Mouse (Mus musculus) C2C12 (cell line): ENCODE results near the gene Patj. TPM values are rescaled to one million over a fixed set of nuclear protein-coding genes. Genes with fewer than 3 reads are reported as not detected.

Experiments
- H3K27me3 ChIP-seq: one replicate; pipeline ENCODE4 v1.6.1; 2011; ENCODE audit not compliant: control insufficient read depth, insufficient read depth, insufficient read length
- H3K36me3 ChIP-seq: one replicate; pipeline ENCODE4 v1.6.1; 2011; ENCODE audit not compliant: control insufficient read depth, insufficient read depth
- H3K4me3 ChIP-seq: one replicate; pipeline ENCODE4 v1.5.1; 2011; ENCODE audit warnings: mild to moderate bottlenecking, control low read depth; ENCODE audit not compliant: poor library complexity, insufficient read depth, severe bottlenecking
- H3K79me2 ChIP-seq: one replicate; pipeline ENCODE4 v1.6.1; 2011; ENCODE audit not compliant: control insufficient read depth, insufficient read depth
- H3K79me3 ChIP-seq: one replicate; pipeline ENCODE4 v1.6.1; 2011; ENCODE audit warnings: low read depth, control low read depth
- H3ac ChIP-seq: one replicate; pipeline ENCODE3; 2011; ENCODE audit warnings: low read depth; ENCODE audit not compliant: control insufficient read depth, insufficient read length
- CEBPB ChIP-seq: IDR thresholded peaks from one replicate; pipeline ENCODE4 v1.6.1; 2011; ENCODE audit warnings: low read depth, mild to moderate bottlenecking, control low read depth, moderate library complexity
- CTCF ChIP-seq: IDR thresholded peaks from one replicate; pipeline ENCODE4 v1.5.1; 2011; ENCODE audit not compliant: control insufficient read depth, insufficient read depth, insufficient read length
- FOSL1 ChIP-seq: IDR thresholded peaks from one replicate; pipeline ENCODE4 v1.8.0; 2011; ENCODE audit warnings: mild to moderate bottlenecking, low read length; ENCODE audit not compliant: poor library complexity, insufficient read depth, severe bottlenecking
- MAX ChIP-seq: IDR thresholded peaks from one replicate; pipeline ENCODE4 v1.6.1; 2011; ENCODE audit warnings: mild to moderate bottlenecking, control low read depth
- MYOD1 ChIP-seq: IDR thresholded peaks from one replicate; pipeline ENCODE4 v1.6.1; 2011; ENCODE audit warnings: low read depth; ENCODE audit not compliant: control insufficient read depth, insufficient read length
- MYOG ChIP-seq: IDR thresholded peaks from one replicate; pipeline ENCODE4 v1.6.1; 2011; ENCODE audit not compliant: control insufficient read depth, insufficient read length; ENCODE audit errors: extremely low read depth
- USF1 ChIP-seq: IDR thresholded peaks from one replicate; pipeline ENCODE4 v1.6.1; 2011; ENCODE audit warnings: low read depth, mild to moderate bottlenecking, control low read depth, moderate library complexity
- polyA plus RNA-seq: library from polyadenylated mRNA; unstranded; fragments of >200 nt; fragmentation: generic; extraction: Trizol; gene quantifications from one replicate; pipeline ENCODE4 v1.2.1, GENCODE M21; 2012; ENCODE audit warnings: missing spikeins

Patj gene
- polyA plus RNA-seq, 1 experiment, result 3.3 TPM

DNA sequence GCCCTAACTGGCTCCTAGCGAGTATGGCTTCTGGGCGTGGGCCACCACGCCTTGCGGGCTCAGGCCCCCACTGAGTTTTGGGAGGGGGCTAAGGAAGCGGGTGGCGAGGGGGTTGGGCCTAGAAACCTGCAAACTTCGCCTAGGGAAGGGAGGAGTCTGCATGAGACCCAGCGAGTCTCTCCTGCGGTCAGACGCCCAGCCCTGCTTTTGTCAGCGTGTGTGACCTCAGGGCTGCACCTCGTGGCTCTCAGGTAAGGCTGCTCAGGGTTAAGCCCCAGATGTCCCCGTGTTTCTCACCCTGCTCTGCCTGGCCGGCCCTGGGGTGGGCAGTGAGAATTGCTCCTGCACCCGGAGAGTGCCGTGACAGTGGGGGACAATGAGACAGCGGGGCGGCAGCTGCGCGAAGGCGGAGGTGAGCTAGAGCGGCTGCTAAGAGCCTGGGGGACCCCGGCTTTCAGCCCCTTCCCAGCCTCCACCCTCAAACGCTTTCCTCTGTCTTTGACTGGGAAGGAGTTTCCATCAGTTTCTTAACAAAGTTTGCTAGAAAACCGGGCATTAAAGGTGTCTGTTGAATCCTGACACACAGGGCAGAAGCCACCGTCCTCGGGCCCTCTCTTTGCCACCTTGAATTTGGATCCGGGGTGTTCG, 331.1 kb downstream of the Patj start, which contains the start of gene L1td1:
L1td1 (plus strand) TSS at position 145 of the 648 bp plus-strand sequence.
- Histone ChIP-seq H3K79me2 (no peaks in the 10 kb centered on the region), H3K4me3 (no peak within 1 kb of the TSS), H3K27me3 (no peaks in the 10 kb centered on the region), H3K79me3 (no peaks in the 10 kb centered on the region), H3ac (no peak within 1 kb of the TSS), H3K36me3 (no peaks in the 10 kb centered on the region)
- no peak for TF ChIP-seq MAX
- TF ChIP-seq MYOG, result no peak
- TF ChIP-seq CTCF, result no peak
- no peak for TF ChIP-seq CEBPB

DNA sequence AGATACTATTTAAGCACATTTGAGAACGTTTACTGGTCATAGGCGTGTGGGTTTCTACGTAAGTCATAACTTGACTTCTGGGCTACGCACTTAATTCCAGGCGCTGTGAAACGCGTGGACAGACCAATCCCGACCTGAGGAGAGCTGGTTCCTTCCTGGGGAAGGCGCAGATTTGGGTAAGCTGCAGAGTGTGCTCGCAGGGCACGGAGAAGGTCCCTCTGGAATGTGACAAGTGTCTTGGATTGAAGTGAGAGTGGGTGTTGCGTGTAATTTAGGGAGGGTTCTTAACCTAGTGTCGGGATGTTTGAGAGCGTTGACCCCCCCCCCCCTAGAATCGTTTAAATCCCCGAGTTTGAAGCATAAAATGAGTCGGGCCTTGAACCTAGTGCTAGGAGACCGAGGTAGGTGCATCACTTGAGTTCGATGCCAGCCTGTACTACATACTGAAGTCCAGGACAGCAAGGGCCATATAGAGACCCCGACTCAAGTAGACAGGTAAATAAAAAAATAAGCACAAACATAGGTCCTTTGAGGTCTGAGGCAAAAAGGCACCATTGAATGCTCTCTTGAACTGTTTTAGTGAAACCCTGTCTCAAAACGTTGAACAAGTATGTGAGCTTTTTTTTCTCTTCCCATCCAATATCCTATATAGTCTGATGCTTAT, 331.8 kb downstream of the Patj start:
- no peaks in the 10 kb centered on the region for H3K79me2 ChIP-seq
- H3K36me3 ChIP-seq, result no peaks in the 10 kb centered on the region
- H3ac ChIP-seq, result no peak overlapping the region
- H3K27me3 ChIP-seq, result no peaks in the 10 kb centered on the region
- H3K79me3 ChIP-seq, result no peaks in the 10 kb centered on the region
- H3K4me3 ChIP-seq, result no peak overlapping the region
- TF ChIP-seq MAX, result no peak
- TF ChIP-seq FOSL1, result no peak
- no peak for TF ChIP-seq MYOG
- no peak for TF ChIP-seq MYOD1
- no peak for TF ChIP-seq CTCF
- TF ChIP-seq USF1, result no peak
- TF ChIP-seq CEBPB, result no peak

DNA sequence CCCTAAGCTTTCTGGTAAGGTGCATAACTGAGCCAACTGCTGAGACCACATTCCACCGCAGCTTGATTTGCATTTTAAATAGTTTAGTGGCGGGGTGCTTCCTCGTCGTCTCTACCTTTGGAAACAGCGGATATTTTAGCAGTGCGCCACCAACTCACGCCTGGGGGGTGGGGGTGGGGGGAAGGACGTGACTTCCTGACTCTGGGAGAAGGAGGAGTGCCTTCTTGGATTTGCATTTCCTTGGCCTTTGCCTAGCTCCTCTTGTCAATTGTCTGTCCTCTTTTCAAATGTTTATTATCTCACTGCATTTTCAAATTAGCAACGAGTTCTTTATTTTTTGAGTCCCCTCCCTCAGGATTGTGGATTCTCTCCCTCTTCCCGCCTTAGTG, 332.4 kb downstream of the Patj start:
- H3K36me3 ChIP-seq, result no peaks in the 10 kb centered on the region
- H3K4me3 ChIP-seq, result no peak overlapping the region

DNA sequence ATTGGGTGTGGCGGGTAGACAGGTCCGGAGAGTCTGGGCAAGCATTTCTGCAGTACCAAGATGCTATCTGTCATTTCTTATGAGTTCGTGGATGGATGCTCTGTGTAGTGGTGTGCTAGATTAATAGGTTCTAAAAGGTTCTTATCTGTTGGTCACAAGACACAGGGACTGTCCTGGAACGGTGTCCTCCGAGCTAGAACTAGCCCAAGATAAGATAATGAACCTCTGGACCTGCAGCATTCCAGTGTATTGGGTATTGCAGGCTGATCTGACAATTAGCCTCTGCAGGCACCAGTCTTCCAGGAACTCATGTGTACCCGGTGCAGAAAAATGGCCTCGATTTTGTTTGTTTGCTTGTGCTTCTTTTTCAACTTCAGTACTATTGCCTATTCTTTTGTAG, 333.1 kb downstream of the Patj start:
- Histone ChIP-seq H3K4me3 (no peak overlapping the region), H3ac (no peak overlapping the region), H3K27me3 (no peaks in the 10 kb centered on the region), H3K79me2 (no peaks in the 10 kb centered on the region), H3K36me3 (no peaks in the 10 kb centered on the region), H3K79me3 (no peaks in the 10 kb centered on the region)
- TF ChIP-seq FOSL1, result no peak
- TF ChIP-seq MYOG, result no peak
- TF ChIP-seq MAX, result no peak

More for the DNA sequence above, 332.4 kb downstream of the Patj start:
- Histone ChIP-seq H3K79me2 (no peaks in the 10 kb centered on the region), H3K79me3 (no peaks in the 10 kb centered on the region), H3ac (no peak overlapping the region), H3K27me3 (no peaks in the 10 kb centered on the region)
- TF ChIP-seq MYOD1 (no peak), CTCF (no peak), CEBPB (no peak), MYOG (no peak), MAX (no peak), USF1 (no peak)

DNA sequence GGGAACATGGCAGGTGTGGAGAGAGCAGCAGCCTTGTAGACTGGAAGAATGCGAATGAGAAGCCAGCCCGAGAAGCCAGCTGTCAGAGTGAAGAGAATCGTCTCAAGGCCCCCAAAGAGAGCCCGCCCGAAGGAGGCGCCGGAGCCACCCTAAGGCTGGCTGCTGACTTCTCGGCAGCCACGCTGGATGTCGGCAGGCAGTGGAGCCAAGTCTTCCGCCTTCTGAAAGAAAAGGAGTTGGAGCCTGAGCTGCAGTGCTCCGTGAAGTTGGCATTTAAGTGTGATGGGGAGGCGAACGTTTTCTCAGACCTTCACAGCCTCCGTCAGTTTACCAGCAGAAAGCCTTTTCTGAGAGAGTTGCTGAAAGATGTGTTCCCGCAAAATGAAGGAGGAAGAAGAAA, 338.1 kb downstream of the Patj start:
- H3K4me3 ChIP-seq, result no peak overlapping the region
- no peak for TF ChIP-seq CTCF
- no peaks in the 10 kb centered on the region for H3K79me2 ChIP-seq

DNA sequence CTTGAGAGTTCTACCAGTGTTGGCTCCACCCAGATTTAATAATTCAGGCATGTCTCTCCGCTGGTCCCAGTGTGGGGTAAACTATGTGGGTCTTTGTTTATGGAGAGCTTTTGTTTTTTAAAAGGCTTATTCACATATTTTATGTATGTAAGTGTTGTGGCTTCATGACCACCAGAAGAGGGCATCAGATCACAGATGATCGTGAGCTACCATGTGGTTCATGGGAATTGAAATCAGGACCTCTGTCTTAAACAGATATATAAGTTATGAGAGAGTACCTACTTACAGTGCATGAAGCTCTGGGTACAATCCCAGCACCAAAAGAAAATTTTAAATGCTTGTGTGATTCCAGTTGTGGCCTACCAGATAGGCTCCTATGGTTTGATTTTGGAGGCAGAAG, 344.2 kb downstream of the Patj start:
- H3K27me3 ChIP-seq, result no peaks in the 10 kb centered on the region
- no peaks in the 10 kb centered on the region for H3K79me3 ChIP-seq
- TF ChIP-seq MAX (no peak), MYOG (no peak), FOSL1 (no peak), CTCF (no peak), CEBPB (no peak), USF1 (no peak), MYOD1 (no peak)
- no peaks in the 10 kb centered on the region for H3K79me2 ChIP-seq
- H3ac ChIP-seq, result no peak overlapping the region
- no peaks in the 10 kb centered on the region for H3K36me3 ChIP-seq
- no peak overlapping the region for H3K4me3 ChIP-seq

More for the DNA sequence above, 338.1 kb downstream of the Patj start:
- Histone ChIP-seq H3K27me3 (no peaks in the 10 kb centered on the region), H3K79me3 (no peaks in the 10 kb centered on the region), H3ac (no peak overlapping the region), H3K36me3 (no peaks in the 10 kb centered on the region)
